ENCODE assay signal across 8 mouse cellular contexts in genomic region chr16:30821191-30821910, GRCm38 (mm10).
DNase-seq lines count a peak whose midpoint lies in the region; ATAC-seq and TF ChIP-seq lines count a peak whose summit lies in the region.

No protein-coding gene starts in this region.

- H3K4me2 ChIP-seq in intestine, embryonic 14.5 days (ENCODE audit: low read length), result peak overlapping the region; percentile 35
- H3K4me2 ChIP-seq in liver, embryonic 12.5 days, result peak overlapping the region; percentile 34
- H3K4me2 ChIP-seq in neural tube, embryonic 12.5 days (replicated peaks), result peak overlapping the region; percentile 51

- H3K9me3 ChIP-seq in intestine, embryonic 14.5 days (ENCODE audit: control insufficient read depth, low read length), result no peaks in the 10 kb centered on the region
- no peaks in the 10 kb centered on the region for H3K9me3 ChIP-seq in liver, embryonic 12.5 days (replicated peaks)
- no peaks in the 10 kb centered on the region for H3K9me3 ChIP-seq in neural tube, embryonic 12.5 days

- no peak overlapping the region for H3K9ac ChIP-seq in intestine, embryonic 14.5 days (ENCODE audit: low read length)
- no peak overlapping the region for H3K9ac ChIP-seq in liver, embryonic 12.5 days
- H3K9ac ChIP-seq in neural tube, embryonic 12.5 days, result no peak overlapping the region; the same call in 1 of the 2 replicates

- no peaks in the 10 kb centered on the region for H3K36me3 ChIP-seq in intestine, embryonic 14.5 days (ENCODE audit: control insufficient read depth, insufficient read depth, low read length)
- no peaks in the 10 kb centered on the region for H3K36me3 ChIP-seq in liver, embryonic 12.5 days
- no peaks in the 10 kb centered on the region for H3K36me3 ChIP-seq in neural tube, embryonic 12.5 days

- H3K4me1 ChIP-seq in intestine, embryonic 14.5 days (replicated peaks; ENCODE audit: control insufficient read depth, insufficient read depth, low read length), result peaks cover 31% of the 10 kb centered on the region
- peaks cover 8% of the 10 kb centered on the region; the same call in 1 of the 2 replicates for H3K4me1 ChIP-seq in liver, embryonic 12.5 days
- peaks cover 17% of the 10 kb centered on the region for H3K4me1 ChIP-seq in neural tube, embryonic 12.5 days

- no peak for TF ChIP-seq POLR2A in brain, embryonic 14.5 days (IDR thresholded peaks at IDR 0.05; ENCODE audit: borderline replicate concordance, extremely low read depth, insufficient read depth, insufficient read length, poor library complexity, severe bottlenecking)

- H3K4me3 ChIP-seq in intestine, embryonic 14.5 days (ENCODE audit: low read depth, low read length), result 0 out of 2 replicates have a peak overlapping the region, but pooled peaks have one; percentile 8
- peak overlapping the region; percentile 12 for H3K4me3 ChIP-seq in liver, embryonic 12.5 days
- H3K4me3 ChIP-seq in neural tube, embryonic 12.5 days, result no peak overlapping the region

- no peak for TF ChIP-seq CTCF in brain, embryonic 14.5 days (IDR thresholded peaks at IDR 0.05; ENCODE audit: borderline replicate concordance, extremely low read depth, insufficient read depth, insufficient read length)

- H3K27me3 ChIP-seq in intestine, embryonic 14.5 days (replicated peaks; ENCODE audit: control insufficient read depth, insufficient read depth, low read length), result no peaks in the 10 kb centered on the region
- no peaks in the 10 kb centered on the region for H3K27me3 ChIP-seq in liver, embryonic 12.5 days (replicated peaks)
- H3K27me3 ChIP-seq in neural tube, embryonic 12.5 days (replicated peaks), result no peaks in the 10 kb centered on the region

- DNase-seq in Muller cell, postnatal 12 days (ENCODE audit: inconsistent ontology term), result peak; percentile 79
- DNase-seq in brain, embryonic 14.5 days (ENCODE audit: low read depth), result peak; percentile 69
- DNase-seq in gastrocnemius, postnatal 36 days, result peak; percentile 46 to 63
- DNase-seq in intestine, embryonic 14.5 days (ENCODE audit: low spot score), result peak; percentile 74
- DNase-seq in frontal cortex, postnatal 36 days (ENCODE audit: low spot score in 2 of 2), result no peak

- intact Hi-C loops in gastrocnemius, postnatal 36 days (cut with DNase I), result no loop called here

- ATAC-seq in intestine, embryonic 14.5 days (replicated peaks; ENCODE audit: low FRiP score, low TSS enrichment, low read depth), result peak; percentile 70; the same call in 1 of the 2 replicates
- no peak for ATAC-seq in liver, embryonic 12.5 days
- ATAC-seq in neural tube, embryonic 12.5 days (ENCODE audit: low FRiP score, low read depth), result peak; percentile 63; the same call in 1 of the 2 replicates
- ATAC-seq in monocyte, adult 5-6 weeks (replicated peaks; ENCODE audit: insufficient number of reproducible peaks, low FRiP score, low TSS enrichment, poor library complexity, severe bottlenecking), result no peak

- peak overlapping the region; percentile 40 for H3K27ac ChIP-seq in intestine, embryonic 14.5 days (ENCODE audit: low read depth)
- 0 out of 2 replicates have a peak overlapping the region, but pooled peaks have one; percentile 0 for H3K27ac ChIP-seq in liver, embryonic 12.5 days
- no peak overlapping the region for H3K27ac ChIP-seq in neural tube, embryonic 12.5 days

- 8% methylated on average over 17 of the region's 17 CpGs for WGBS in intestine, embryonic 14.5 days
- 9% methylated on average over 17 of the region's 17 CpGs for WGBS in liver, embryonic 12.5 days (ENCODE audit: insufficient replicate concordance)
- WGBS in neural tube, embryonic 12.5 days, result 9% methylated on average over 17 of the region's 17 CpGs

Comparison
In these comparisons a context has a peak if more than half of its experiments do, and no peak if none do; other contexts are left out.
1. DNase-seq: peak in Muller cell, postnatal 12 days (single experiment), brain, embryonic 14.5 days (single experiment), gastrocnemius, postnatal 36 days (2 of 2) and intestine, embryonic 14.5 days (single experiment); none in frontal cortex, postnatal 36 days (0 of 2).
2. ATAC-seq: peak in intestine, embryonic 14.5 days (single experiment) and neural tube, embryonic 12.5 days (single experiment); none in liver, embryonic 12.5 days (single experiment) and monocyte, adult 5-6 weeks (single experiment).
3. Peak in every context shown above with its lines, with median percentiles within 50 percentile points of each other: H3K4me2 ChIP-seq.